Mouse (Mus musculus) bone marrow macrophage, adult 2 months (primary cell): ENCODE measurements around the gene Vav3.

ENCODE experiments used
- CTCF ChIP-seq: IDR thresholded peaks from 2 replicates; pipeline ENCODE4 v1.5.1; 2012; ENCODE audit warnings: low read depth, mild to moderate bottlenecking, low read length, moderate library complexity
- POLR2A ChIP-seq: IDR thresholded peaks from 2 replicates; pipeline ENCODE4 v1.6.1; 2012; ENCODE audit warnings: mild to moderate bottlenecking, low read depth, low read length, borderline replicate concordance

DNA sequence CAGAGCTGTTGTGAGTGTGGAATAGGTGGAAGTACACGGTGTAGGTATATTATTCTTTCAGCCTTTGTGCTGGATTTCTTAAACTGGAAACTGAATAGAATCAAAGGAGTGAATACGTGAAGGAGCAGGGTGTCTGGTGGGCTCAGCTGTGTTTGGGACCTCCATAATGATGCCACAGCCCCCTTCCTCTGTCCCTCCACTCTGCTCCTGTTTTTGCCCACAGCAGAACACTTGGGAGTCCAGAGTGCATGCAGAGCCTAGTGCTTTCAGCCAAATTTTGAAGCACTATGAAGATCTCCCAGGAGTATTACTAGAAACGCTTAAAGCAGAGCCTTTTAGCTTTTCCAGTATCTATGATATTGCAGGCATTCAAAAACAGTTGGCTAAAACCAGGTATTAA is 80.0 kb downstream of the Vav3 start:
- no peak for TF ChIP-seq CTCF
- TF ChIP-seq POLR2A, result no peak
